Mouse (Mus musculus): ENCODE data around the gene Rilp. TPM values are rescaled to one million over a fixed set of nuclear protein-coding genes. Genes with fewer than 3 reads are reported as not detected.

Rilp gene
- polyA plus RNA-seq, 1 experiment = not detected

DNA sequence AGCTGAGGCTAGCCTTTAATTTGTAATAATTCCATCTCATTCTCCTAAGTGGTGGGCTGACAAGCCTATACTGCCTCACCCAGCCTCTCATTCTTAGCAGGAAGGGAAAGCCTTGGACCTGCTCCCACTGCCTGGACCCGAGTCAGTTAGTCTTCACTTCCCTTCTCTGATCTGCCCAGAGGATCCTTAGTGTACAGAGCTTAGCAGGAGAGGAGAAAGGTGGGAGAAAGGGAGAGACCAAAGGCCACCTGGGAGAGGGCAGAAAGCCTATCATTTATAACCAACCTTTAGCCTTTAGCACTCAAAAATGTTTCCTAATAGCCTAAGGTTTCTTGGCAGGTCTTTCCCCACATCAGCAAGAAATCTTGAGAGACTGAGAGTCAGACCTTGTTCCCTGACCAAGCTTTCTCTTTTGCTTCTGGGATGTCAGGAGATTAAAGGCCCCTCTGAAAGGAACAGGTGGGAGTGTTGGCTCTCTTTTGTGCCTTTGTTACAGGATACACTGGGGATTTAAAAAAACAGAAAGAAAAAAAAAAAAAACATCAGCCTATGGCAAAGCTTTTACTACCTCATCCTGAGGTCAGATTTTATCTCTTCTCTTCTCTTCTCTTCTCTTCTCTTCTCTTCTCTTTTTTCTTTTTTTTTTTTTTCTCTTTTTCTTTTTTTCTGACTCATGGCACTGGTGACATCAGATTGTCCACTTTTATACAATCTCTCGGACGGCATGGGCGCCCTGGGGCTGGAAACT lies 24.6 kb downstream of the Rilp start:
- Histone ChIP-seq H3K36me3 (ENCODE audit: control insufficient read depth, insufficient read depth, low read length, poor library complexity, severe bottlenecking) (no peaks in the 10 kb centered on the region), H3K27ac (ENCODE audit: insufficient read depth, low read length) (no peak overlapping the region), H3K9me3 (replicated peaks; ENCODE audit: control insufficient read depth, insufficient read depth, low read length, poor library complexity, severe bottlenecking) (no peaks in the 10 kb centered on the region), H3K9ac (ENCODE audit: low read depth, poor library complexity, severe bottlenecking) (no peak overlapping the region), H3K4me3 (ENCODE audit: low read depth, low read length) (no peak overlapping the region), H3K27me3 (ENCODE audit: control insufficient read depth, insufficient read depth, low read length, poor library complexity, severe bottlenecking) (no peaks in the 10 kb centered on the region), H3K4me1 (ENCODE audit: control insufficient read depth, insufficient read depth, low read length) (peaks cover 2% of the 10 kb centered on the region)
- TF ChIP-seq POLR2A (IDR thresholded peaks at IDR 0.05; ENCODE audit: insufficient read depth, low read length) = no peak
- no peak for TF ChIP-seq EP300 (IDR thresholded peaks at IDR 0.05; ENCODE audit: insufficient read depth, low read depth, low read length)
- TF ChIP-seq CTCF (IDR thresholded peaks at IDR 0.05; ENCODE audit: low read depth, low read length) = no peak

DNA sequence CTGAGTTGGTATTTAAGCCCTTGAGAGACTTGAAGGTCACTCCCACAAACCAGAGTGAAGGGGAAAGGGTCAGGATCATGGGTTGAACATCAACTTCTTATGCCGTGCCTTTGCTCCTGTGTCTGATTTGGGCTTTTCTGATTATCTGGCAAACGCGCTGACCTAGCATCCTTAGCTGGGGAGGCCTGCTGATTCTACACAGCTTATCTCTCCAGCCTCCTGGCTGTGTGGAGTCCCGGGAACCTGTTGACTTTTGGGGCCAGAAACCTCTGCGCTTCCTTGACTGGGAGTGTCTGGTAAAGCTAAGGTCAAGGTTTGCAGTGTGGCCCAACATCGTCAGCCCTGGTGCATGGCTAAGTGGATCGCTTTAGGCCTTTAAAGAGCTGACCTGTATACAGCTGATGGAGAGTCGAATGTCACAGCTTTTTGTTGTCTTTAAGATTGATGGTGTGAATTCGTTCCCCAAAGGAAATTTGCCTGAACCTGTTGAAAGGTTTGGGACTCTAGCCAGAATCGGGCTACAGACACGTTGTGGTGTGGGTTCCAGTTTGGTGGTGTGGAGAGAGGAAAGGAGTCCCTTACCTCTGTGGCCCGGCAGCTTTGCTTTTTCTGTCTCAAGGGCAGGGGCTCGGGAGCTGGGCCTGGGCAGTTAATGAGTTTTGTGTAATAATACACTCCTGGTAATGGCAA lies 25.4 kb downstream of the Rilp start:
- Histone ChIP-seq H3K27ac (ENCODE audit: insufficient read depth, low read length) (no peak overlapping the region), H3K4me1 (ENCODE audit: control insufficient read depth, insufficient read depth, low read length) (peaks cover 2% of the 10 kb centered on the region), H3K9me3 (replicated peaks; ENCODE audit: control insufficient read depth, insufficient read depth, low read length, poor library complexity, severe bottlenecking) (no peaks in the 10 kb centered on the region), H3K36me3 (ENCODE audit: control insufficient read depth, insufficient read depth, low read length, poor library complexity, severe bottlenecking) (no peaks in the 10 kb centered on the region), H3K27me3 (ENCODE audit: control insufficient read depth, insufficient read depth, low read length, poor library complexity, severe bottlenecking) (no peaks in the 10 kb centered on the region), H3K9ac (ENCODE audit: low read depth, poor library complexity, severe bottlenecking) (no peak overlapping the region), H3K4me3 (ENCODE audit: low read depth, low read length) (no peak overlapping the region)
- TF ChIP-seq POLR2A (IDR thresholded peaks at IDR 0.05; ENCODE audit: insufficient read depth, low read length) (no peak), EP300 (IDR thresholded peaks at IDR 0.05; ENCODE audit: insufficient read depth, low read depth, low read length) (no peak), CTCF (IDR thresholded peaks at IDR 0.05; ENCODE audit: low read depth, low read length) (no peak)

DNA sequence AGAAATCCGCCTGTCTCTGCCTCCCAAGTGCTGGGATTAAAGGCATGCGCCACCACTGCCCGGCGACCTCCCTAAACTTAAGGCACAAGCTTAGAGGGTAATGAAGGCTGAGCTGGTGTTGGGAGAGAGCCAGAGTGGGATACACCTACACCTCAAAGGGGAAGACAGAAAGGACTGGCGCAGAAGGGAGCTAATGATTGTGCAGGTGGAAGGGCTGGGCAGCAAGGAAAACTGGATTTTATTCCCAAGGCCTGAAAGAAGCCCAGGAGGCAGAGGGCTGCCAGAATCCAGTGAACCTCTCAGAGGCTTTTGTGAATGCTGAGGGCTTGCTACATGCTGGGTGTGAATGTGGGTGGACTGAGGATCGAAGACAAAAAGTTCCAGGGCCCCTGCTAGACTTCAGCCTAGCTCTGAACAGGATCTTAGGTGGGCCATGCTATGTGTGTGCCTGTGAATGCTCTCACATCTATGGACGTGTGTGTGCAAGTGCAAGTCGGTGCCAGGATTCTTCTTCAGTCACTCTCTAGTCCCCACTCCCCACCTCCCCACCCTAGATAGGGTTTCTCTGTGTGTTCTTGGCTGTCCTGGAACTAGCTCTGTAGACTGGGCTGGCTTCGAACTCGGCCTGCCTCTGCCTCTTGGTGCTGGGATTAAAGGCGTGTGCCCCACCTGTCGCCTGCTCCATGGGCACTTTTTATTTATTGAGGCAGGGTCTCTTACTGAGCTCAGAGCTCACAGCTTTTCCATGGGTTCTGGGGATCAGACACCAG lies 26.5 kb downstream of the Rilp start:
- H3K4me1 ChIP-seq (ENCODE audit: control insufficient read depth, insufficient read depth, low read length) = peaks cover 2% of the 10 kb centered on the region
- no peak overlapping the region for H3K9ac ChIP-seq (ENCODE audit: low read depth, poor library complexity, severe bottlenecking)
- H3K4me3 ChIP-seq (ENCODE audit: low read depth, low read length) = no peak overlapping the region
- no peaks in the 10 kb centered on the region for H3K9me3 ChIP-seq (replicated peaks; ENCODE audit: control insufficient read depth, insufficient read depth, low read length, poor library complexity, severe bottlenecking)
- no peak for TF ChIP-seq POLR2A (IDR thresholded peaks at IDR 0.05; ENCODE audit: insufficient read depth, low read length)
- no peak for TF ChIP-seq EP300 (IDR thresholded peaks at IDR 0.05; ENCODE audit: insufficient read depth, low read depth, low read length)
- no peak for TF ChIP-seq CTCF (IDR thresholded peaks at IDR 0.05; ENCODE audit: low read depth, low read length)
- H3K36me3 ChIP-seq (ENCODE audit: control insufficient read depth, insufficient read depth, low read length, poor library complexity, severe bottlenecking) = no peaks in the 10 kb centered on the region
- no peak overlapping the region for H3K27ac ChIP-seq (ENCODE audit: insufficient read depth, low read length)
- no peaks in the 10 kb centered on the region for H3K27me3 ChIP-seq (ENCODE audit: control insufficient read depth, insufficient read depth, low read length, poor library complexity, severe bottlenecking)

DNA sequence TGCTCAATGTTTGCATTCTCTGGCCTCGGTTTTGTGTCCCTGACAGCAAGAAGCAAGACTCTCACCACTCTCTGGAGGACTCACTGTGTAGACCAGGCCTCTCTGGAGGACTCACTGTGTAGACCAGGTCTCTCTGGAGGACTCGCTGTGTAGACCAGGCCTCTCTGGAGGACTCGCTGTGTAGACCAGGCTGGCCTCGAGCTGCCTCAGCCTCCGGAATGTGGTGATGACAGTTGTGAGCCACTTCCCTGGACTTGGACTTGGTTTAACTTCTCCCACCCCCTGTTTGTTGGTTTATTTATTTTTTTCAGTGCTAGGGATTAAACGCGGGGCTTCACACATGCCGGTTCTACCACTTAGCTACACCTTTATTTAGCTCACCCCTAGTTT lies 27.1 kb downstream of the Rilp start:
- Histone ChIP-seq H3K27me3 (ENCODE audit: control insufficient read depth, insufficient read depth, low read length, poor library complexity, severe bottlenecking) (no peaks in the 10 kb centered on the region), H3K36me3 (ENCODE audit: control insufficient read depth, insufficient read depth, low read length, poor library complexity, severe bottlenecking) (no peaks in the 10 kb centered on the region), H3K4me1 (ENCODE audit: control insufficient read depth, insufficient read depth, low read length) (peaks cover 2% of the 10 kb centered on the region), H3K9me3 (replicated peaks; ENCODE audit: control insufficient read depth, insufficient read depth, low read length, poor library complexity, severe bottlenecking) (no peaks in the 10 kb centered on the region), H3K4me3 (ENCODE audit: low read depth, low read length) (no peak overlapping the region), H3K27ac (ENCODE audit: insufficient read depth, low read length) (no peak overlapping the region), H3K9ac (ENCODE audit: low read depth, poor library complexity, severe bottlenecking) (no peak overlapping the region)
- TF ChIP-seq POLR2A (IDR thresholded peaks at IDR 0.05; ENCODE audit: insufficient read depth, low read length) = no peak
- no peak for TF ChIP-seq CTCF (IDR thresholded peaks at IDR 0.05; ENCODE audit: low read depth, low read length)
- no peak for TF ChIP-seq EP300 (IDR thresholded peaks at IDR 0.05; ENCODE audit: insufficient read depth, low read depth, low read length)

DNA sequence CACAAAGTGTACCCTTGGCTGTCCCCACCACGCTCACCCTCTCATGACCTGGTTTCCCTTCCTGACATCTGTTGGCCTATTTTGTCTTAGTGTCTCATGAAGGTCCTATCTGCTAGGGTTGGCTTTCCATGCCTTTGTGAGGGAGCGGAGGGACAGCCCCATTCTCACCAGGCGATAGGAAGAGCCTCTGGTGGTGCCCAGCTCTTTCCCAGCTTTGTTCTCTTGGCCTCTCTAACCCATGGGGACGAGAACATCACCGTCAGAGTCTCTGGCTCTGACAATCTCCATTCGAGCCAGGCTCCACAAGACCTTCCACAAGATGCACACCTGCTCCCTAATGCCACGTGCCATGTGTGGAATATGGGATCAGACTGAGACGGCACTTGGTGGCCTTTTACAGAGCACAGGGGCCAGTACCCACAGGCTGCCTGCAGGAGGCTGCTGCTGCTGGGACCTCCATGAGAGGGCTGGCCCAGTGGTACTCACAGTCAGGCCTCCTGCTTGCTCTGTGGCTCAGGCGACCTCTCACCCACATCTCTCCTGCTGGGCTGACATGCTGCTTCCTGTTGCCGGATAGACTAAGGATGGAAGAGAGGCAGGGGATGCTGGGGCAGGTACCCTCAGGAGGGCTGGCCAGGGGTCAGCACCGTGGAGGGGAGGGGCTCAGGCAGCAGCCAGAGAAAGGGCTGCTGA lies 27.7 kb downstream of the Rilp start:
- TF ChIP-seq POLR2A (IDR thresholded peaks at IDR 0.05; ENCODE audit: insufficient read depth, low read length) (no peak), EP300 (IDR thresholded peaks at IDR 0.05; ENCODE audit: insufficient read depth, low read depth, low read length) (no peak), CTCF (IDR thresholded peaks at IDR 0.05; ENCODE audit: low read depth, low read length) (no peak)
- Histone ChIP-seq H3K4me1 (ENCODE audit: control insufficient read depth, insufficient read depth, low read length) (peaks cover 2% of the 10 kb centered on the region), H3K27me3 (ENCODE audit: control insufficient read depth, insufficient read depth, low read length, poor library complexity, severe bottlenecking) (no peaks in the 10 kb centered on the region), H3K4me3 (ENCODE audit: low read depth, low read length) (no peak overlapping the region), H3K9me3 (replicated peaks; ENCODE audit: control insufficient read depth, insufficient read depth, low read length, poor library complexity, severe bottlenecking) (no peaks in the 10 kb centered on the region), H3K36me3 (ENCODE audit: control insufficient read depth, insufficient read depth, low read length, poor library complexity, severe bottlenecking) (no peaks in the 10 kb centered on the region), H3K9ac (ENCODE audit: low read depth, poor library complexity, severe bottlenecking) (no peak overlapping the region), H3K27ac (ENCODE audit: insufficient read depth, low read length) (no peak overlapping the region)
